Mouse (Mus musculus) MN1 (cell line): ENCODE measurements at regions not wholly inside any gene's neighbourhood (a gene's known extent, or its start where the extent isn't known, plus 50 kb on each side); places are given as distances from the start of the nearest gene placed in this dataset.
"Not testable (repeated sequence)": the region's sequence is repeated elsewhere in the genome, so short reads cannot be mapped to it uniquely, and the experiment has no call there.

Experiments used
- DNase-seq: peaks from one replicate; pipeline ENCODE4 v3.0.0-alpha.2; 2016; ENCODE audit warnings: low spot score

GRCm38 (mm10) chr15:4630611-4631010, 96.4 kb upstream of the C6 start:
- DNase-seq, result no peak

DNA sequence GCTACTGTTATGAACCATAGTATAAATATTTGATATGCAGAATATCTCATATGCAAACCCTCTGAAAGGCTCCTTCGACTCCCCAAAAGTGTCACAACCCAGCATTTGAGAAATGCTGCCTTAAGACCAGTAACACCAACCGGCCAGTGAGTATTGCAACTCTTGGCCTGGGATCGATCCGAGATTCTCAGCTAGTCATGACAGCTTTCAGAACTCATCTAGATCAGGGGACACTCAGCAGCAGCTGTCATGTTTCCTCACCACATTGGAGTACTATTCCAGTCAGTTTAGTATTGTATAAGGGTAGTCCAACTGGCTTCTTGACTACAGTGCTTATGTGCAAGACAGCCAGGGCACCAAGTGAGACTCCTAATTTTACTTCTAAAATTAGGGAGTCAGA, 85.3 kb upstream of the C6 start:
- DNase-seq, result no peak

DNA sequence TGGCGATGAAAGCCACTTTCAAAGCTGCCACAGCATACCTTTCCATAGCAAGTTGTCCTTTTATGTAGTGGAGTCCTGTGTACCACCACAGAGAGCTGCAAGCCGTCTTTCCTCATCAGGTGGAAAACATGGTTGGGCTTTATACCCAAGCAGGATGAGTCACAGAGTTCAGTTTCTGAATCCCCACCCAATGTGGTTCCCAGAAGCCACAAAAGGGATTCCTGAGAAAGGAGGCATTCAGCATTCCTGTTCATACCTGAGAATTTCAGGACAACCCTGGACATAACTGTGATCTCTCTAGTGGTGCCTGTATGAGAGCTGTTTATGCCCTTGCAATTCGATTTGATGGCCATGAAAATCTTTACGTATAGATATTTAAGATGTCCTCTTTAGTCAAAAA, 84.1 kb upstream of the C6 start:
- DNase-seq, result no peak

DNA sequence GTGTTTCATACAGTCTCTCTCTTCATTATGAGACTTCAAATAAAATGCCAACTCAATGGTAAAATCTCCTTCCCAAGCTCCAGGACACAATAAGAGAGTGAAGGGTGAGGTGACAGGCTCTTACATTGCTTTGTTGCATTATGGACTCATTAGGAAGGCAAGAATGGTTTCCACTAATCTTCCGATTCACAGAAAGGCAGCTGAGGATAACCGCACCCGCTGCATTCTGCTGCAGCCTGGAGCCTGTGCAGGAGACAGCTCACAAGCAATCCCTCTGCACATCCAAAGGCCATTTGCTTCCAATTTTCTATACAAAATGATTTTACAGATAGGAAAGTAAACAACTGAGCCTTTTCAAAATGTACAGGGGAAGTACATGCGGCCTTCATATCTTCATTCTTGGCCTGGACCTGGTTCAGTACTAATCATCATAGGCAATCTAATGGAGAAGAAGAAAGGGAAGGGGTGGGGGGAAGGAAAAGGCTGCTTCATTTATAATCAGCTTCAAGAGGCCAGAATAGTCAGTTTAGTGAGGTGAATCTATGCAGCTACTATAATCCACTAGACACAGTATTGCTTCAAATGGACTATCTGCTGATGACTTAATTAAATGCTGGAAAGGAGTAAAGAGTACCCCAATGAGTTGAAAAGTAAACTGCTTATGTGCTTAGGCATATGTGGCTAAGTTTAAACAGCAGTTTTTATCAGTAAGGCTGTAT, 82.9 kb upstream of the C6 start:
- DNase-seq, result no peak

GRCm38 (mm10) chr15:4648626-4649025, 78.3 kb upstream of the C6 start:
- peak; percentile 79 for DNase-seq

DNA sequence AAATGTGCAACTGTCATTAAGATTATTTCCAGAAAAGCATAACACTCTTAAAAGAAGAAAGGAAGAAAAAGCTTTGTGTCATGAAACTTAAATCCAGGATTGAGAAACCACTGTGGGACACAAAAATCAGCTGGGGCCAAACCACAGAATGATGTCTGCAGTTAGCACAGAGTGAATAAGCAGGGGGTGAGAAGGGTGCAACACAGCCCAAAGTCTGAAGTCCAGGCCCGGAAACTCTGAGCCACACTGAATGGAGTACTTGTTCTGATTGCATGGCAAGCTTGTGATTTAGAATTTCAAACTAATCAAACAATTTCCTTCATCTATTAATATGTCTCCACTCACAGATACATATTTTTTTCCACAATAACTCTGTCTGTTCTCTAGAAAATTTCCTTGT, 73.3 kb upstream of the C6 start:
- DNase-seq, result no peak

- DNase-seq, result not testable (repeated sequence)
Observed at GRCm38 (mm10) chr15:4672859-4673258, 54.1 kb upstream of the C6 start.
